Mouse (Mus musculus): ENCODE measurements around the gene Mr1.

GRCm38 (mm10) chr1:155084839-155085238, 61.8 kb downstream of the Mr1 start:
- TF ChIP-seq POLR2A (IDR thresholded peaks at IDR 0.05; ENCODE audit: borderline replicate concordance, extremely low read depth, insufficient read depth, insufficient read length, poor library complexity, severe bottlenecking): no peak
- no peak for TF ChIP-seq CTCF (IDR thresholded peaks at IDR 0.05; ENCODE audit: borderline replicate concordance, extremely low read depth, insufficient read depth, insufficient read length)
